Mouse (Mus musculus) G1E-ER4 (cell line): Measurements from ENCODE around the gene Tmem229a. TPM values are rescaled to one million over a fixed set of nuclear protein-coding genes. Genes with fewer than 3 reads are reported as not detected.

Experiments used
- GATA1 ChIP-seq: IDR thresholded peaks from one replicate; pipeline ENCODE4 v1.8.0; 2012; ENCODE audit warnings: low read length, inconsistent platforms
- polyA plus RNA-seq: library from polyadenylated mRNA; stranded (reverse); fragments of >175 nt; gene quantifications from 2 replicates; pipeline ENCODE4 v1.2.3, GENCODE M21; 2012

Tmem229a gene
- polyA plus RNA-seq, 1 experiment, result not detected

DNA sequence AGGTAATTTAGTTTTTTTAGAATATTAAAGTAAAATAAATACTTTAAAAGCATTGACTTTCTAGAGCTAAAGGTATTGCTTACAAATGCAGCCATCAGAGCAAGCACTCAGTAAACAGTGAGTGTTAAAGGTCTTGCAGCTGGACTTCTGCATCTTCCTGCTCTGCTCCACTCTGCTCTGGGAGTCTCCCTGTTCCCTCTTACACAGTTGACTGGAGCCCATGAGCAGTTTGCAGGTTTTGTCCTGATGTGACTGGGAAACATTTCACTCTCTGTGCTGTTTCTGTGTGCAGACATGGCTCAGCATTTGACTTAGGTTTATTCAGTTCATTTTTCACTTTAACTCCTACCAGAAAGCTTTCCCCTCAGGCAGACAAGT lies 45.4 kb downstream of the Tmem229a start:
- no peak for TF ChIP-seq GATA1

GRCm38 (mm10) chr6:24910016-24910727 lies 45.9 kb downstream of the Tmem229a start:
- no peak for TF ChIP-seq GATA1

GRCm38 (mm10) chr6:24907824-24908223 lies 48.3 kb downstream of the Tmem229a start:
- no peak for TF ChIP-seq GATA1

GRCm38 (mm10) chr6:24905101-24905500 lies 51.0 kb downstream of the Tmem229a start:
- no peak for TF ChIP-seq GATA1

Other genes starting within 250 kb of the Tmem229a start
- gene Hyal6, start 223.1 kb downstream of the Tmem229a start, polyA plus RNA-seq, result not detected in 2 replicates
- gene Hyal4, start 208.0 kb downstream of the Tmem229a start, polyA plus RNA-seq, result not detected in 2 replicates
- gene Spam1, start 165.1 kb downstream of the Tmem229a start, polyA plus RNA-seq, result not detected in 2 replicates
- gene Hyal5, start 98.3 kb downstream of the Tmem229a start, polyA plus RNA-seq, result not detected in 2 replicates